Mouse (Mus musculus) heart, embryonic 16.5 days (tissue): ENCODE data around the gene Rnf128. TPM values are rescaled to one million over a fixed set of nuclear protein-coding genes. Genes with fewer than 3 reads are reported as not detected.

Experiments used
- polyA plus RNA-seq: library from polyadenylated mRNA; unstranded; fragments of >200 nt; fragmentation: Nextera tagmentation; extraction: Ambion mirVana; gene quantifications from 2 replicates; pipeline ENCODE4 v1.2.1, GENCODE M21; 2015

The Rnf128 gene
- polyA plus RNA-seq, 1 experiment from 2014 or later = 36.0 TPM

Other genes starting within 250 kb of the Rnf128 start
- not detected in 2 replicates for gene Trap1a, start 229.6 kb upstream of the Rnf128 start, polyA plus RNA-seq
- 0.86 and 1.1 TPM in 2 replicates for gene D330045A20Rik, start 82.9 kb upstream of the Rnf128 start, polyA plus RNA-seq
- gene Tbc1d8b, start 121.7 kb downstream of the Rnf128 start, polyA plus RNA-seq = 2.6 and 2.7 TPM in 2 replicates
- 0.19 and 0.32 TPM in 2 replicates for gene Gm15013, start 151.2 kb downstream of the Rnf128 start, polyA plus RNA-seq
- not detected in 2 replicates for gene Ripply1, start 219.0 kb downstream of the Rnf128 start, polyA plus RNA-seq
- gene Cldn2, start 237.5 kb downstream of the Rnf128 start, polyA plus RNA-seq = 0.35 and 0.58 TPM in 2 replicates